Mouse (Mus musculus) cerebellum, adult 18-20 months (tissue): ENCODE data around the gene Kremen1.

Experiments used
- DNase-seq, 2 experiments: peaks; one replicate each; pipeline ENCODE4 v3.0.0; 2021

Kremen1 gene

DNA sequence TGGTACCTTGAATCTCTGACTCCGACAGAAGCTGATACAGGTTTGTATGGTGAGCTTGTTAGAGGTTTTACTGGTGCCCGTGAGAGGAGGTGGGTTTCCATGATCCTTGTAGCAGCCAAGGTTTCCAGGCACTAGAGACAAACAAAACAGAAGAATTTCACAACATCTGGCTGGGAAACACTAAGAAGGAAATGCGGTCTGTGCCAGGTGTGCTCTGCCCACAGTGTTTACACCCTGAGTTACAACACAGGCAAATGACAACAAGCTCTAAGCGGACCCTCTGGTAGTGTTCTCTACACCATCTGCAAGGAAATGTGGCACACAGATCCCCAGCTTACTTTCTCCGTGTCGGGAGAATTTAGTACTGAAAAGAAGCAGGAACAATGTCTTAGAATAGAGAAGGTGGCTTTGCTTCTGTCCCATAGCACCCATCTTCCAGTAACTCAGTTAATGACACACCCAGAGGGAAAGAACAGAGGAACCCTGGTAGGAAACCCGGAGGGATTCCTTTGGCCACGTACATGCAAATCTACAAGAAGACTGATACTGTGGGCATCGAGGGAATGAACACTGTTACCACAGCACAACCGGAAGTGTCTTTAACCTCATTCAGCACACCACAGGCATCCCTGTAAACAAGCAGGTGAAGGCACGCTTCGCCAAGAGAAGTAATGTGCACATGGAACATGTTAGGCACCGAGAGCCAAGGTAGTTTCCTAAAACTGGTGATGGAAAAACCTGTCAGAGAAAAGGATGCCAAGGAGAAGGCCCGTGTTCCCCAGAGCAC, 45.8 kb downstream of the Kremen1 start:
- DNase-seq, result no peak

DNA sequence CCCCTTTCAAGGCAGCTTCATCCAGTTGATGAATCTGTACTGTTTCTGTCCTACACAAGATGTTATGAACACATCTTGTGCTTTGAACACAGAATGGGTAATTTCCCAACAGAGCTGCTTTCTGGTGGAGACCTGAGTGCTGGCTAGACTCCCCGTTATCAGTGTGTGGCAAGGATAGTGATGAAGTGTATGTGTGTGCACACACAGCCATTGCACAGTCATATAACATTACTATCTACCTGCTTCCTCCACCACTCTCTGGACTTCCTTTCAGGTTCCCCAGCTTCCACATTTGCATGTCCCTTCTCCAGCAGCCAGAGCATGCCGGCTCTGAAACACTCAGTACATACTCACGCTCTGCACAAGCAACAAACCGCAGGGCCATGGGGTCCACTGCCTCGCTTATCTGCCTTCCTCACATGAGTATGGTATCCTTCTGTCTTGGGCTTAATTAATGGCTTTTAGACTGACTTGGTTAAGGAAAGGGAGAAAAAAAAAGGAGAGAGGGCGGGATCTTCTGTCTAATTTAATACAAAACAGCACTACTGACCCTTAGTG, 46.8 kb downstream of the Kremen1 start:
- DNase-seq, result no peak

DNA sequence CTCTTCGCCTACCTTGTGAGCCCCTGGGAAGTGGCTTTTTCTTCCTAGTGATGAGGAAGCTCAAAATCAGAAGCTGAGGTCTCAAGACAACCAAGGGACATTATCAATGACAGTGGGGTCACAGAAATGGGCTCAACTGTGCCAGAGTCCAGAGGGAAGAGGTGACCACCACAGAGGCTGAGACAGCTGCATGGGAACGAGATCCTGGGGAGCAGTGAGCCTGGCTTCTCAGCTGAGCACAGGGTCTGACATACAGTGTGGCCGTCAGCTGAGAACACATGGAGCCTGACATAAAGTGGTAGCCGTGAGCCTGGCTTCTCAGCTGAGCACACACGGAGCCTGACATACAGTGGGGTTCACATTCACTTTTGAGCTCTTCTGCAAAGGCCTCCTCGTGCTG, 58.3 kb downstream of the Kremen1 start:
- DNase-seq, result no peak

- no peak for DNase-seq
Measured at GRCm38 (mm10) chr11:5201799-5202680, 59.3 kb downstream of the Kremen1 start.

DNA sequence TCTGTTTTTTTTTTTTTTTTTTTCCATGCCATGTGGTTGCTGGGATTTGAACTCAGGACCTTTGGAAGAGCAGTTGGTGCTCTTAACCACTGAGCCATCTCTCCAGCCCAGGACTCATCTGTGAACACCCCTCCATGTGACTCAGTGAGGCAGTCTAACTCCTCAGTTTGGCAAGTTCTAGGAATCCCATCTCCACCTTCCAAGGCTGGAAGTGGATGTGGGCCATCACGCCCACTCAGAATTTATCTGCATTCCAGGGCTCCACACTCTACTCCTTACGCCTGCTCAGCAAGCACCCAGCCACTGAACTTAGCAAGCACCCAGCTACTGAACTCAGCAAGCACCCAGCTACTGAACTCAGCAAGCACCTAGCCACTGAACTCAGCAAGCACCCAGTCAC, 61.5 kb downstream of the Kremen1 start:
- DNase-seq, result no peak

DNA sequence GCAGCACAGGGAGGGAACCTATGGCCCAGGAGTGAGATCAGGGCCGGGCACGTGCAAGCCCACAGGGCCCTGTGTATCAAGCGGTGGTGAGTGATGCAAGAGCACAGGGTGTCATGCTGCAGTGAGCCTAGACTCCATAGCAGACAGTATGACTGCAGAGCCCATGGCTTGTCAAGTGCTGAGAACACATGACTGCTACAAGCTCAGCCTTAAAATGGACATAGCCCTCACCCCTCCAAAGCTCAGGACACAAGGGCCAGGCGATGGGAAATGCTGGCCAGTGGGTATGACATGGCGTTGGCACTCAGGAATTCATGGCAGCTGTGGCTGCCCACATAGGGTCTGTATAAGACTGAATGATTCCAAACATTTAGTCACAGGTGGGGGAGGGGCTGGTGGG, 64.3 kb downstream of the Kremen1 start:
- no peak for DNase-seq

DNA sequence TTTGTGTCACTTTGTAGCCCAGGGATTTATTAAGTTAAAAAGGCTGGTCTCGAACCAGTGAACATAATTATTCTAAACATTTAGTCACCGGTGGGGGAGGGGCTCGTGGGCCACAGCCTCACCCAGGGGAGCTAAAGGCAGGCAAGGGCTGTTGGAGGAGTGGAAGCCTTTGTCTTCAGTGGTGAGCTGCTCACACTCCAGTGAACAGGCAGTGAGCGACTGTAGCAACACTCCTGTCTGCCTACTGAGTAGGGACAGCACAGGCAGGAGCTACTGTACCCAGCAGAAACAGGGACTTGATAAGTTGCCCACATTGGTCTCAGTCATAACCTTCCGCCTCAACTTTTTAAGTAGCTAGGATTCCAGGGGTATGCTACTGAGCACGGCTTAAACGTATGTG, 64.8 kb downstream of the Kremen1 start:
- no peak for DNase-seq

GRCm38 (mm10) chr11:5193576-5193881, 67.8 kb downstream of the Kremen1 start:
- no peak for DNase-seq

DNA sequence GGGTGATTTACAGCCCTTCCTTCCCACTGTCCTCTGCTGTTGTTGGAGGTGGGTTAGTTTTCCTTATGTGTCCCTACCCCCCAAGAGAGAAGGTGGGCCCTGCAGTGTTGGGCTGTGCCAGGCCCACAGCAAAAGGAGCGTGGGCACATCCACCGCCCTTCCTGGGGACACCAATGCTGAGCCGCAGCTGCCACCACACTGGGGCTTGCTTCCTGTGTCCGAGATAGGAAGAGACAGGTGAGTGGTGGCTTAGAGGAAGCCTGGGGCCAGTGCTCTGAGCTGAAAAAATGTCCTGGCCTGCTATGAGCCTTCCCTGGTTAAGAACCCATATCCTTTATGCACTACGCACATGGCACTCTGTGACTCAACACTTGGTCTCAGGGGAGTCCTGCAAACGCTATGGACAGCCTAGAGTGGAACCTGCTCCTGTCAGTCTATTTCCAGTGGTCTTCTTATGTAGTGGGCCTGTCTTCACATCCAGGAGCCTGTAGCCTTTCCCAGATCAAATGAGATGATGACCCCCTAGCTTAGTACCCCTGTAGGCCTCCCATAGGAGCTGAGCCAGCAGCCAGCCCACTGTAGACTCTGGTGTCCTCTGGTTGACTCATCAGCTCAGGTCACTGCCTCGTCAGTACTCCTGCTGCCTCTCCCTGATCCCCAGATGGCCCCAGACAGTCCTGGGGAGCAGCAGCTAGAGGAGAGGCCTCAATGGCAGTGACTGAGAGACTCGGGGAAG, 68.3 kb downstream of the Kremen1 start:
- DNase-seq, result no peak

DNA sequence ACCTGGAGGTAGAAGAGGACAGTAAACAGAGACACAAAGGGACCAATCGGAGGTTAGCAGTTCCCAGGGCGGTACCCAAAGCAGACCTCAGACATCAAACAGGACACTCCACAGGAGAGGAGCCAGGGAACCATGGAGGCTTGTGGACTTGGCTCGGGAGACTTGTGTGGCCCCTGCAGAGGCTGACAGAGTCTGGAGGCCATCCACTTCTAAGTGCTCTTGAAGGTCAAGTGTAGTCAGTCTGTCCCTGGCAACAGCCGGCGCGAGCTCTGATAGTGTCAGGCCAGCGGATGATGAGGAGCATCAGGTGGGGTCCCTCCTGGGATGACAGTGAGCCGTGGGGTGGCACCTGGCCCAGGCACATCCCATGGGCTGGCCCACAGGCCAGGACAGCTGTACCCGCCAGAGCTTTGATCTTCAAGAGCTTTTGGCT, 69.3 kb downstream of the Kremen1 start:
- DNase-seq, result no peak

GRCm38 (mm10) chr11:5189239-5189933, 72.0 kb downstream of the Kremen1 start:
- no peak for DNase-seq

DNA sequence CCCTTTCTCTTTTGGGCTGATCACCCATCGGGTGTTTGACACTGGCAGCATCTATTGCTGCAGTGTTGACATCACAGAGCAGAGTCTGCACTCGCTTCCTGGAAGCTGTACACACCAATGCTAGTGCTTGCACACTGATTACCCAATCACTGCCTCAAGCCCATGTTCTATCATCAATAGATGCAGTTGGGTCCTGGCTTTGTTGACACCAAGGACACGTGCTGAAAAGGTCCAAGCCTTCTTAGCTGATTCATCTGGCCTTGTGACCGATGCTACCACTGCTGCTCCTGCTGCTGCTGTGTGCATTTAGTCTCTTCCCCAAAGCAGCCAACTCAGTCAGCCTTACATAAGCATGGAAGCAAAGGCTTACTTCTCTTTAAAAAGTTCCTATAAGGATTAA, 73.2 kb downstream of the Kremen1 start:
- DNase-seq, result no peak

DNA sequence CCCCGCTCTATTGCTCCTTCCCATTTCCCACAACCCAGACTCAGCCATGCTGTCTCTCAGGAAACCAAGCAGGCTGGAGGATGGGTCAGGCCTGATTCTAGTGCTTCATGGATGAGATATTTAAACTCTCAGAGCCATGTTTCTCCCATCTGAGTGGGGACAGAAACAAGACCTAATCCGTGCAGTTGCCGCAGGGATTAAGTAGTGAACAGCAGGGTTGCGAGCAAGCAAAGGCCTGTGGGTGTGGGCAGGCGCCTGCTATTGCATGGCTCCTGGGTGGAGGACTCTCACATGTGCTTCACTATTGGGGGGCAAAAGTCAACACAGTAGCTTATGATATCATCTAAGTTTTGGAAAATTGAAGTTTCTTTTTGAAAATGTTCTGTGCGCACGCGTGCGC, 76.5 kb downstream of the Kremen1 start:
- DNase-seq, result no peak

DNA sequence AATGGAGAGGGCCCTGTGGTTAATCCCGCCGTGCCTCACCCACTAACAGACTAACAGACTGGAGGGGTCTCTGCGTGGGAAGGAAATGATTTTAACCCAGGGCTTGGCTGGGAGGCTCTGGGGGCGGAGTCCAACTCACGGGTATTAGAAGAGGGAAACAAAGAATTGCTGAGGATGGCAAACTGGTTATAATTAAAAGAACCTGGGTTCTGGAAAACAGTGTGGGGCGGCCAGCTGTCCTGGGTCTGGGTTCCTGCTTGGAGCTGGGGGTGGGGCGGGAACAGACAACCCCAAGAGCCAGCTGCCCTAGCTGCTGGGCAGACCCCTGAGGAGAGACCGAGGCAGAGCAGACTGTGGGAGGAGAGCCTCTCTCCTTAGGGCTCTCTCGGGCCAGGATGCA, 77.1 kb downstream of the Kremen1 start:
- no peak for DNase-seq

- no peak for DNase-seq
Measured at GRCm38 (mm10) chr11:5182870-5183269, 78.5 kb downstream of the Kremen1 start.

DNA sequence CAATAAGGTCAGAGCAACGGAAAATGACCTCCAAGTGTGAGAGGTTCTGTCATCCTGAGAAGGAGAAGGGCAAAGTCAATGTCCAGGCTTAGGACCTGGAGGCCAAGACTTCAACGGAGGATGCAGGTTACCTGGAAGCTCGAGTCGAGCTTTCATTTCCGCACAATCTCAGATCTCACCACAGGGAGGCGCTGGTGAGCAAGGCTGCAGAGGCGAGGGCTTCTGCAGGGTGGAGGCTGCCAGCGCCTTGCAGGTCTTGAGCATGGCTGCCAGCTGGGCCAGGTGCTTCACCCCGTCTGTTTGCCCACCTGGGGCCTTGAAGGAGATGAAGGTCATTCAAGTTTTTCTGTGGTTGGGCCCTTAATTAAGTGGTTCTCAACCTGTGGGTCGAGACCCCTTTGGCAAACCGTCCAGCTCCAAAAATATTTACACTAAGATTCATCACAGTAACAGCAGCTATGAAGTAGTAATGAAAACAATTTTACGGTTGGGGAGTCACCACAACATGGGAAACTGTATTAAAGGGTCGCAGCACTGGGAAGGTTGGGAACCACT, 79.4 kb downstream of the Kremen1 start:
- peak; percentile 81 to 87 for DNase-seq

DNA sequence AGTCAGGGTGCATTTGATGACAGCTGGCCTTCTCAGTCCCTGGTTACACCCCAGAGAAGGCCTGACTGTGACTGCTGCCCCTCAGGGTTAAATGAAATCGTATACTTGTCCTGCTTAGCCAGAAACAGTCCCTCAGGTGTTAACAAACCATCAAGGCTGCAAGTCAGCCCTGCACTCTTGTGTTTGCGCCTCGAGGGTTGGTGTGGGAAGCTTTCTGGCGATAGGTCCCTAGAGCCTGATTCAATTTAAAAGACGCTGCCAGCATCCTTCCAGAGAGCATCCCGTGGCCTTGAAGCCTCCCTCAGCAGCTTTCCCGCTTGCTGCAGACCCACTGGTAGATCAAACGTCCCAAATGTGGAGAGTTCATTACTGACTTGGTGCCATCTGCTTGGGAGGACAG, 82.0 kb downstream of the Kremen1 start:
- no peak for DNase-seq

GRCm38 (mm10) chr11:5177171-5177570, 84.2 kb downstream of the Kremen1 start:
- no peak for DNase-seq

- DNase-seq, result no peak
Measured at GRCm38 (mm10) chr11:5176685-5177084, 84.7 kb downstream of the Kremen1 start.

GRCm38 (mm10) chr11:5175866-5176265, 85.5 kb downstream of the Kremen1 start:
- no peak for DNase-seq

DNA sequence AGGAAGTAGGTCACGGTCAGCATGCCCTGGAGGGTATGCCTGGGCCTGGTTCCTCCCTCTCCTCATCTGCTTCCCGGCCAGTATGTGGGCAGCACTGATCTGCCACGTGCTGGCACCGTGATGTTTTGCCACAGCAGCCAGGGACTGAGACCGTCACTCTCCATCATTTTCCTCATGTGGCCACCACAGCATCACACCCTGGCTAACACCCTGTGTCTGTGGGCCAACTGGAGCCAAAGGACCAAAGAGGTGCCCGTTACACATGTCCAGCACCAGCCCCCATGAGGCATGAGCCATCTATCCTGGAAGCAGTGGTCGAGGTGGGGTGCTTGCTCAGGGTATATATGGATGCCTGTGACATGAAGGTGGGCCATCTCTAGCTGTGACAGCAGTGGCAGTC, 86.2 kb downstream of the Kremen1 start:
- DNase-seq, result no peak

DNA sequence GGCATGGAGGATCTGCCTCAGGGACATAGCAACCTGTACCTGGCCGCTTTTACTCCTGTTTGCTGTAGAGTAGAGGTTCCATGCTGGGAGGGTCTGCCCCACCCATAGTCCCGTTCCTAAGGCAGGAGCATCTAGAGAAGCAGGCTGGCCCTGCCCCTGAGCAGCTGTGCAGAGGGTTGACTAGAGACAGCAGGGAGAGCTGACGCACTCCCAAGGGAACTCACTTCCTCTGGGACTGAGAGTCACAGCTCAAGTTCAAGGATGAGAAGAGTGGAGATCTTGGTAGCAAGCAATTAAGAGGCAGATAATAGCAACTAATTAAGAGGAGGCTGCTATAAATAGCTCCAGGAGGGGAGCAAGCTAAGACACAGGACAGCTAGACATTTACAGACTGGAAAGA, 88.5 kb downstream of the Kremen1 start:
- no peak for DNase-seq
